Mouse (Mus musculus): ENCODE measurements around the gene Ryr2. TPM values are rescaled to one million over a fixed set of nuclear protein-coding genes. Genes with fewer than 3 reads are reported as not detected.
"Not testable (repeated sequence)": the region's sequence is repeated elsewhere in the genome, so short reads cannot be mapped to it uniquely, and the experiment has no call there.

Ryr2 gene
- polyA plus RNA-seq, 1 experiment, result 12.7 TPM

GRCm38 (mm10) chr13:11825563-11826226, 281.1 kb downstream of the Ryr2 start:
- DNase-seq (ENCODE audit: low read depth), result no peak
- TF ChIP-seq CTCF (IDR thresholded peaks at IDR 0.05; ENCODE audit: borderline replicate concordance, extremely low read depth, insufficient read depth, insufficient read length) (no peak), POLR2A (IDR thresholded peaks at IDR 0.05; ENCODE audit: borderline replicate concordance, extremely low read depth, insufficient read depth, insufficient read length, poor library complexity, severe bottlenecking) (no peak)

- no peak for DNase-seq (ENCODE audit: low read depth)
- TF ChIP-seq CTCF (IDR thresholded peaks at IDR 0.05; ENCODE audit: borderline replicate concordance, extremely low read depth, insufficient read depth, insufficient read length), result no peak
- no peak for TF ChIP-seq POLR2A (IDR thresholded peaks at IDR 0.05; ENCODE audit: borderline replicate concordance, extremely low read depth, insufficient read depth, insufficient read length, poor library complexity, severe bottlenecking)
Measured at GRCm38 (mm10) chr13:11818723-11819122, 288.0 kb downstream of the Ryr2 start.

DNA sequence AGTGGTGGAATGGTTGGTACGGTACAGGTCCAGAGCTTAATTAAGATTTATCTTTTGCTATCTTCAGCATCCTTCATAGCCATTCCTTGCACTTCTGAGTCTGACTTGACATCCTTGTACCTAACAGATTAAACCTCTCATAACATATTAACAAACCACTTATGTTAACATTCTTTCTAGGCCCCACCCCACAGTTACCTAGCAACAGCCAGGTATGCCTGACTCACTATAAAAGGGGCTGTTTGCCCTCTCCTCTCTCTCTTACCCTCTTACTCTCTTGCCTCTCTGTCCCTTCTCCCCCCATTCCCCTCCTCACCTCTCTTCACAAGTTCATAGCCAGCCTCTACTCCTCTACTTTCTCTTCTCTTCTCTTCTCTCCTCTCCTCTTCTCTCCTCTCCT, 297.4 kb downstream of the Ryr2 start:
- DNase-seq (ENCODE audit: low read depth), result not testable (repeated sequence)

DNA sequence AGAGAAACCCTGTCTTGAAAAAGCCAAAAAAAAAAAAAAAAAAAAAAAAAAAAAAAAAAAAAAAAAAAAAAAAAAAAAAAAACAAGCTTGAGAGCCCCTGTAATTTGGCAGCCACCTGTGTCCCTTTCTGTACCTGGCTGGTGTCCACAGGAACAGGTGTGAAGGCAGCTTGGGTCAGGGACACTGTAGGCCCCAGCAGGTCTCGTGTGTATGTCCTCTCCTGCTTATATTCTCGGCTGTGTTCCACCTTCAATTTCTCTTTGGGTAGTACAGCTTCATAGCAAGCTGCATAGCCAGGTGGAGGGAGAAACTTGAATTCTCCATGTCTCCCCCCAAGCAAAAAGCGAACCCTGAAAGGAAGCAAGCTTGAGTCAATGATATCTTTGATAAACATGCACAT, 314.2 kb downstream of the Ryr2 start:
- TF ChIP-seq POLR2A (IDR thresholded peaks at IDR 0.05; ENCODE audit: borderline replicate concordance, extremely low read depth, insufficient read depth, insufficient read length, poor library complexity, severe bottlenecking), result no peak
- TF ChIP-seq CTCF (IDR thresholded peaks at IDR 0.05; ENCODE audit: borderline replicate concordance, extremely low read depth, insufficient read depth, insufficient read length), result no peak
- DNase-seq (ENCODE audit: low read depth), result no peak

DNA sequence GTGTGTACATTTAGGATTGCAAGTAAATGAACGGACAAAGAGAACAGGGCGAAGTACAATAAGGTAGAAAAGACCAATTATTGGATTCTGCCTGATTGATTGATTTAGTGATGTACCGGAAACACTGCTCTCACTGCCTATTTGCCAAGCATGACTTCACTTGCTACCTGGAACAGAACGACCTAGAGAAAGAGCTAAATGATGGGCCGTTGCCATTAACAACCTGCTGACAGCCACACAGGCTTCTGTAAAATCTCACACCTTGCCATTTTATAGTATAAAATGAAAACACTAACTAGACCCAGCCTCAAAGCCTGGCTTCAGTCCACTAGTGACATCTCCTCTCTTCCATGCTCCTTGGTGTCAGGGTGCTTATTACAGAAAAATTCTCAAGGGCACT, 316.2 kb downstream of the Ryr2 start:
- DNase-seq (ENCODE audit: low read depth), result peak; percentile 18
- TF ChIP-seq POLR2A (IDR thresholded peaks at IDR 0.05; ENCODE audit: borderline replicate concordance, extremely low read depth, insufficient read depth, insufficient read length, poor library complexity, severe bottlenecking) (no peak), CTCF (IDR thresholded peaks at IDR 0.05; ENCODE audit: borderline replicate concordance, extremely low read depth, insufficient read depth, insufficient read length) (no peak)

- peak; percentile 51 for DNase-seq (ENCODE audit: low read depth)
- TF ChIP-seq POLR2A (IDR thresholded peaks at IDR 0.05; ENCODE audit: borderline replicate concordance, extremely low read depth, insufficient read depth, insufficient read length, poor library complexity, severe bottlenecking) (no peak), CTCF (IDR thresholded peaks at IDR 0.05; ENCODE audit: borderline replicate concordance, extremely low read depth, insufficient read depth, insufficient read length) (no peak)
Measured at GRCm38 (mm10) chr13:11782411-11783155, 324.2 kb downstream of the Ryr2 start.

DNA sequence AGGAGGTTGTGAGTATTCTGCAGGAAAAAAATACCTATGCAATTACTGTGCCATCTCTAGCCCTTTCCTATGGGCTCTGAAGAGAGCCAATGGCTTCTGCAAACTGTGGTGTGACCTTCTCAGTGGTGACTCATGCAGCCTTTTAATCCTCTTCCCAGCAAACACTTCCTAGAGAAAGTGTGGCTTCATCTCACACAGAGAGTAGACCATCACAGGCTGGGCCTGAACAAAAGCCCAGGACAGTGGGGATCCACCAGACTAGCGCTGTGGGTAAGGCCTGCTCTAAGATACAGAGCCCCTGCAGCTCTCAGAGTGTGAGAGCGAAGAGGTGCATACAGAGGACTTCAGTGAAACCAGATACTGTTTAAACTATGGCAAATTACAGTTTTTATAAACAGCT, 325.7 kb downstream of the Ryr2 start:
- TF ChIP-seq CTCF (IDR thresholded peaks at IDR 0.05; ENCODE audit: borderline replicate concordance, extremely low read depth, insufficient read depth, insufficient read length) (no peak), POLR2A (IDR thresholded peaks at IDR 0.05; ENCODE audit: borderline replicate concordance, extremely low read depth, insufficient read depth, insufficient read length, poor library complexity, severe bottlenecking) (no peak)
- peak; percentile 27 for DNase-seq (ENCODE audit: low read depth)

GRCm38 (mm10) chr13:11777726-11778125, 329.0 kb downstream of the Ryr2 start:
- no peak for TF ChIP-seq CTCF (IDR thresholded peaks at IDR 0.05; ENCODE audit: borderline replicate concordance, extremely low read depth, insufficient read depth, insufficient read length)
- no peak for TF ChIP-seq POLR2A (IDR thresholded peaks at IDR 0.05; ENCODE audit: borderline replicate concordance, extremely low read depth, insufficient read depth, insufficient read length, poor library complexity, severe bottlenecking)
- DNase-seq (ENCODE audit: low read depth), result no peak

DNA sequence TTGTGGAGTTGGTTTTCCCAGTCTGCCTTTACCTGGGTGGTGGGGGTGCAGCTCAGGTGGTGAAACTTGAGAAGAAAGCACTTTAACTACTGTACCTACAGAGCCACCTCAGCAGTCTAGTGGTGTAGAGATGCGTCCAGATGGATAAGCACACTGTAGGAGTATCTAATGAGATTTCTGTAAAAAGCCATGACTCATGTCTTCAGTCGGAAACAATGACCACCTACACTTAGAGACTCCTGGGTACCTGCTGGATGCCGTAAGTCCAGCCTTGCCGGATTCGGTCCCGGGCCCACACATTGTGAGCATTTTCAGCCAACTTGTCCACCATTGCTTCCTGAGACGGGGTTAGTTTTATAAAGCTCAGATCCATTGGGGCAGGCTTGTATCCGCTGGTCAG, 334.6 kb downstream of the Ryr2 start:
- DNase-seq (ENCODE audit: low read depth), result no peak
- TF ChIP-seq CTCF (IDR thresholded peaks at IDR 0.05; ENCODE audit: borderline replicate concordance, extremely low read depth, insufficient read depth, insufficient read length) (no peak), POLR2A (IDR thresholded peaks at IDR 0.05; ENCODE audit: borderline replicate concordance, extremely low read depth, insufficient read depth, insufficient read length, poor library complexity, severe bottlenecking) (no peak)

GRCm38 (mm10) chr13:11766899-11767298, 339.8 kb downstream of the Ryr2 start:
- no peak for DNase-seq (ENCODE audit: low read depth)
- TF ChIP-seq CTCF (IDR thresholded peaks at IDR 0.05; ENCODE audit: borderline replicate concordance, extremely low read depth, insufficient read depth, insufficient read length) (no peak), POLR2A (IDR thresholded peaks at IDR 0.05; ENCODE audit: borderline replicate concordance, extremely low read depth, insufficient read depth, insufficient read length, poor library complexity, severe bottlenecking) (no peak)

DNA sequence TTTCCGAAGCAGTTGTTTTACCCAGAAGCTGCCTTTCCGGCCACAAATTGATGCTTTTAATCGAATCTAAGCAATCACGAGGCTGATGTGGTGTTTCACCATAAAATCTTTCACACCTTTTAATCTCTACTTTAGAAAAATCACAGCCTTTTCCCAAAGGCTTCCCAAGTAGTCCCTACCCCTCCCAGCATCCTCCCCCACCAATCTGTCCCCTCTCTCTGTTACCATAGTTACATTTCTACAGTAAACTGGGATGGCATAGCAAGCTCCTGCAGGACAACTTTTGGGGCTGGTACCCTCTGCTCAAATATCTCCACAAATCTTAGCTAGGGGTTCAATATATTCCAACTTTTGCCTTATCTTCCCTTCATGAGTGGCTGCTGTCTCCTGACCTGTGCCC, 342.8 kb downstream of the Ryr2 start:
- DNase-seq (ENCODE audit: low read depth), result no peak
- TF ChIP-seq CTCF (IDR thresholded peaks at IDR 0.05; ENCODE audit: borderline replicate concordance, extremely low read depth, insufficient read depth, insufficient read length), result no peak
- no peak for TF ChIP-seq POLR2A (IDR thresholded peaks at IDR 0.05; ENCODE audit: borderline replicate concordance, extremely low read depth, insufficient read depth, insufficient read length, poor library complexity, severe bottlenecking)

DNA sequence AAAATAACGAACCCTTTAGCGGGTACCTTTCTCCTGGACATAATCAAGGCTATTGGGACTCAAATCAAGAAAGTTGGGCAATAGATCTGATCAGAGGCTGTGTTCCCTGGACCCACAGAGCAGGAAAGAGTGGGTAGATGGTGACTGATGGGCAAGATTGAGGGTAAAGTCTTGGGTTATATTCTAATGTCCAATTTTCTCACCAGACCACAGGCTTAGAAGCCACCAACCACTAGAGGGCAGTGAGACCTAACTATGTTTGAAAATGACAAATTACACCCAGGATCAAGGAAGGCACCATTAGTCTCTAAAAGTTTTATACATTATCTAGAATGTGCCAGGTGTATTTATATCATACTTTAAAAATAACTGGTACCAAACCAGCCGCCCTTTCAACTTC, 343.6 kb downstream of the Ryr2 start:
- peak; percentile 74 for DNase-seq (ENCODE audit: low read depth)
- TF ChIP-seq CTCF (IDR thresholded peaks at IDR 0.05; ENCODE audit: borderline replicate concordance, extremely low read depth, insufficient read depth, insufficient read length), result peak; percentile 63
- TF ChIP-seq POLR2A (IDR thresholded peaks at IDR 0.05; ENCODE audit: borderline replicate concordance, extremely low read depth, insufficient read depth, insufficient read length, poor library complexity, severe bottlenecking), result no peak
